Comparison of ENCODE assay signal across 25 mouse cellular contexts in genomic region chr15:96309310-96309709, GRCm38 (mm10). TPM values are rescaled to one million over a fixed set of nuclear protein-coding genes. Genes with fewer than 3 reads are reported as not detected.
A peak's percentile ranks its signal among the peaks of the same experiment; 100 is the strongest.
DNase-seq lines count a peak whose midpoint lies in the region; ATAC-seq lines count a peak whose summit lies in the region.
"Had no signal": no experiment of that assay in that cellular context is flagged by ENCODE, and none has a peak within 500 bp of the region (broad histone marks: within the 10 kb centered on the region; RNA-seq: fewer than 3 reads in every experiment).

No protein-coding gene starts in this region.

- no peak overlapping the region for H3K4me3 ChIP-seq in liver, embryonic 16.5 days (ENCODE audit: low read depth, low read length)
- no peak overlapping the region for H3K4me3 ChIP-seq in forebrain, embryonic 10.5 days
- H3K4me3 ChIP-seq: embryonic facial prominence, embryonic 12.5 days; embryonic facial prominence, embryonic 15.5 days; forebrain, embryonic 12.5 days; forebrain, embryonic 15.5 days; heart, adult 2 months; heart, embryonic 10.5 days; heart, embryonic 13.5 days had no signal

- peak; percentile 43 for ATAC-seq in liver, embryonic 16.5 days (ENCODE audit: low read depth)
- 0 out of 2 replicates have a peak, but pooled peaks have one; percentile 54 for ATAC-seq in megakaryocyte, adult 5-6 weeks (ENCODE audit: poor library complexity, severe bottlenecking)
- ATAC-seq: forebrain, embryonic 15.5 days; hindbrain, postnatal 0 days had no signal

- H3K36me3 ChIP-seq in liver, embryonic 16.5 days (ENCODE audit: control insufficient read depth, insufficient read depth): peaks cover 4% of the 10 kb centered on the region; the same call in 1 of the 2 replicates
- H3K36me3 ChIP-seq in forebrain, embryonic 10.5 days (replicated peaks): peaks cover 69% of the 10 kb centered on the region

- no peaks in the 10 kb centered on the region for H3K27me3 ChIP-seq in liver, embryonic 16.5 days (ENCODE audit: control insufficient read depth, insufficient read depth, low read depth, low read length)
- H3K27me3 ChIP-seq in forebrain, embryonic 10.5 days (ENCODE audit: poor library complexity, severe bottlenecking): no peaks in the 10 kb centered on the region
- H3K27me3 ChIP-seq: embryonic facial prominence, embryonic 12.5 days; embryonic facial prominence, embryonic 15.5 days; forebrain, embryonic 12.5 days; forebrain, embryonic 15.5 days; heart, embryonic 13.5 days had no signal

- no peaks in the 10 kb centered on the region for H3K9me3 ChIP-seq in liver, embryonic 16.5 days (replicated peaks; ENCODE audit: control insufficient read depth, low read length)
- H3K9me3 ChIP-seq in forebrain, embryonic 10.5 days: no peaks in the 10 kb centered on the region
- H3K9me3 ChIP-seq: embryonic facial prominence, embryonic 12.5 days; embryonic facial prominence, embryonic 15.5 days; forebrain, embryonic 12.5 days; forebrain, embryonic 15.5 days; heart, embryonic 10.5 days; heart, embryonic 13.5 days had no signal

- 61% methylated on average over 6 of the region's 6 CpGs for WGBS in liver, embryonic 16.5 days (ENCODE audit: insufficient replicate concordance)
- 92% methylated on average over 6 of the region's 6 CpGs for WGBS in forebrain, embryonic 10.5 days

- H3K9ac ChIP-seq in liver, embryonic 16.5 days (ENCODE audit: low read depth, low read length): no peak overlapping the region
- H3K9ac ChIP-seq: embryonic facial prominence, embryonic 12.5 days; embryonic facial prominence, embryonic 15.5 days; forebrain, embryonic 12.5 days; forebrain, embryonic 15.5 days; heart, embryonic 13.5 days; hindbrain, embryonic 14.5 days had no signal

- H3K4me1 ChIP-seq in liver, embryonic 16.5 days (ENCODE audit: control insufficient read depth, low read depth, low read length): peaks cover 6% of the 10 kb centered on the region
- peaks cover 22% of the 10 kb centered on the region for H3K4me1 ChIP-seq in forebrain, embryonic 10.5 days
- H3K4me1 ChIP-seq: embryonic facial prominence, embryonic 12.5 days; heart, embryonic 10.5 days had no signal

- no peak overlapping the region for H3K4me2 ChIP-seq in liver, embryonic 16.5 days (ENCODE audit: low read depth, low read length)
- H3K4me2 ChIP-seq: embryonic facial prominence, embryonic 12.5 days; embryonic facial prominence, embryonic 15.5 days; forebrain, embryonic 12.5 days; forebrain, embryonic 15.5 days; heart, embryonic 13.5 days; hindbrain, embryonic 14.5 days had no signal

- no peak for DNase-seq in liver
- DNase-seq in thymus, postnatal 0 days (ENCODE audit: low spot score): peak; percentile 31
- DNase-seq in thymus, postnatal 36 days: no peak
- no peak for DNase-seq in forebrain, embryonic 10.5 days (ENCODE audit: extremely low spot score, low spot score)
- no peak for DNase-seq in adrenal gland, adult 8-10 months
- DNase-seq: adrenal gland, adult 2 months; adrenal gland, postnatal 25 days; B cell, adult 2 months; cerebellum, adult 2 months; cerebellum, adult 9-11 months; cerebellum, postnatal 25 days; gastrocnemius, postnatal 25 days; heart, adult 2 months; heart, postnatal 14 days; heart, postnatal 4 days had no signal

- H3K27ac ChIP-seq in liver, embryonic 16.5 days (ENCODE audit: low read length): no peak overlapping the region
- H3K27ac ChIP-seq in forebrain, embryonic 10.5 days: no peak overlapping the region
- H3K27ac ChIP-seq: embryonic facial prominence, embryonic 12.5 days; embryonic facial prominence, embryonic 15.5 days; forebrain, embryonic 12.5 days; forebrain, embryonic 15.5 days; heart, adult 2 months; heart, embryonic 10.5 days; heart, embryonic 13.5 days; hindbrain, embryonic 14.5 days; hindbrain, postnatal 0 days had no signal

RNA-seq across cellular contexts. Expression of gene Arid2, which starts 22.0 kb away (rescaled TPM):
- polyA plus RNA-seq in liver, embryonic 16.5 days (2015; fragmentation: Nextera tagmentation; extraction: Ambion mirVana): 7.4 and 7.9 TPM in 2 replicates
- 28.5 and 34.9 TPM in 2 replicates for polyA plus RNA-seq in thymus, postnatal 0 days (2015; fragmentation: Nextera tagmentation; extraction: Ambion mirVana)
- 39.0 and 44.5 TPM in 2 replicates for total RNA-seq in megakaryocyte, adult 5-6 weeks (2015)
- total RNA-seq in megakaryocyte, adult 5-6 weeks (2017): 28.5 and 36.2 TPM in 2 replicates
- 28.7 and 29.0 TPM in 2 replicates for polyA plus RNA-seq in forebrain, embryonic 10.5 days (2016; fragmentation: Nextera tagmentation; extraction: Ambion mirVana)
- total RNA-seq in adrenal gland, adult 8-10 months (2022): 10 to 100 TPM; 39.0 to 55.2 (median 46.1) TPM
